Comparison of ENCODE assay signal across 13 mouse cellular contexts in genomic region chr9:61442951-61443630, GRCm38 (mm10).
A peak's percentile ranks its signal among the peaks of the same experiment; 100 is the strongest.
DNase-seq lines count a peak whose midpoint lies in the region; ATAC-seq and TF ChIP-seq lines count a peak whose summit lies in the region.
"Had no signal": no experiment of that assay in that cellular context is flagged by ENCODE, and none has a peak within 500 bp of the region (broad histone marks: within the 10 kb centered on the region; RNA-seq: fewer than 3 reads in every experiment).

No protein-coding gene starts in this region.

- peaks cover 36% of the 10 kb centered on the region for H3K4me1 ChIP-seq in midbrain, embryonic 12.5 days
- H3K4me1 ChIP-seq in midbrain, postnatal 0 days (ENCODE audit: insufficient read depth, low read length) = peaks cover 4% of the 10 kb centered on the region; the same call in 1 of the 2 replicates
- H3K4me1 ChIP-seq in kidney, embryonic 14.5 days (ENCODE audit: control insufficient read depth, insufficient read depth, low read length) = peaks cover 30% of the 10 kb centered on the region
- H3K4me1 ChIP-seq in intestine, postnatal 0 days (replicated peaks; ENCODE audit: control insufficient read depth, insufficient read depth, low read length) = no peaks in the 10 kb centered on the region
- H3K4me1 ChIP-seq: liver, embryonic 12.5 days had no signal

- no peaks in the 10 kb centered on the region for H3K36me3 ChIP-seq in midbrain, embryonic 12.5 days
- H3K36me3 ChIP-seq in midbrain, postnatal 0 days (ENCODE audit: insufficient read depth, low read length) = no peaks in the 10 kb centered on the region
- no peaks in the 10 kb centered on the region for H3K36me3 ChIP-seq in kidney, embryonic 14.5 days (ENCODE audit: control insufficient read depth, insufficient read depth, low read length)
- no peaks in the 10 kb centered on the region for H3K36me3 ChIP-seq in intestine, postnatal 0 days (ENCODE audit: control insufficient read depth, insufficient read depth)
- H3K36me3 ChIP-seq: liver, embryonic 12.5 days had no signal

- peak; percentile 61; the same call in 1 of the 2 replicates for ATAC-seq in midbrain, embryonic 12.5 days (ENCODE audit: low FRiP score, low read depth)
- no peak for ATAC-seq in midbrain, postnatal 0 days (ENCODE audit: low FRiP score)
- peak; percentile 65 for ATAC-seq in kidney, embryonic 14.5 days (ENCODE audit: low FRiP score, low TSS enrichment)
- no peak for ATAC-seq in intestine, postnatal 0 days
- ATAC-seq: liver, embryonic 12.5 days had no signal

- no peak overlapping the region for H3K4me2 ChIP-seq in midbrain, embryonic 12.5 days (replicated peaks)
- H3K4me2 ChIP-seq in midbrain, postnatal 0 days (ENCODE audit: low read depth, low read length, poor library complexity, severe bottlenecking) = no peak overlapping the region
- no peak overlapping the region for H3K4me2 ChIP-seq in kidney, embryonic 14.5 days (replicated peaks; ENCODE audit: low read depth, low read length)
- H3K4me2 ChIP-seq in intestine, postnatal 0 days (replicated peaks; ENCODE audit: low read depth) = no peak overlapping the region
- H3K4me2 ChIP-seq: liver, embryonic 12.5 days had no signal

- H3K27me3 ChIP-seq in midbrain, embryonic 12.5 days = peaks cover 12% of the 10 kb centered on the region; the same call in 1 of the 2 replicates
- H3K27me3 ChIP-seq in midbrain, postnatal 0 days (ENCODE audit: insufficient read depth, low read length) = 0 out of 2 replicates have a peak, but pooled peaks cover 7% of the 10 kb centered on the region
- no peaks in the 10 kb centered on the region for H3K27me3 ChIP-seq in kidney, embryonic 14.5 days (ENCODE audit: control insufficient read depth, insufficient read depth, low read length)
- 0 out of 2 replicates have a peak, but pooled peaks cover 4% of the 10 kb centered on the region for H3K27me3 ChIP-seq in intestine, postnatal 0 days (replicated peaks; ENCODE audit: control insufficient read depth, insufficient read depth, low read length)

- WGBS in midbrain, embryonic 12.5 days = 48% methylated on average over 5 of the region's 5 CpGs
- WGBS in midbrain, postnatal 0 days = 44% methylated on average over 5 of the region's 5 CpGs
- WGBS in kidney, embryonic 14.5 days = 32% methylated on average over 5 of the region's 5 CpGs
- 53% methylated on average over 5 of the region's 5 CpGs for WGBS in intestine, postnatal 0 days

- DNase-seq in gastrocnemius, adult 18-20 months (ENCODE audit: low spot score) = peak; percentile 59
- no peak for DNase-seq in gastrocnemius, postnatal 4 days (ENCODE audit: low spot score in 2 of 2)
- no peak for DNase-seq in midbrain, postnatal 0 days (ENCODE audit: low spot score)
- DNase-seq in retina, embryonic 14.5 days (ENCODE audit: low spot score) = peak; percentile 56
- no peak for DNase-seq in right cerebral cortex, adult 18-20 months
- DNase-seq: B cell, adult 2 months; cerebellum, postnatal 36 days; heart, postnatal 14 days; thymus, postnatal 36 days had no signal

- TF ChIP-seq CTCF in midbrain, postnatal 0 days (IDR thresholded peaks at IDR 0.05) = no peak
- no peak for TF ChIP-seq CTCF in intestine, postnatal 0 days (IDR thresholded peaks at IDR 0.05; ENCODE audit: low read depth)

- H3K9me3 ChIP-seq in midbrain, embryonic 12.5 days = no peaks in the 10 kb centered on the region
- H3K9me3 ChIP-seq in midbrain, postnatal 0 days (ENCODE audit: low read length) = no peaks in the 10 kb centered on the region
- no peaks in the 10 kb centered on the region for H3K9me3 ChIP-seq in kidney, embryonic 14.5 days (ENCODE audit: control insufficient read depth, low read length)
- no peaks in the 10 kb centered on the region for H3K9me3 ChIP-seq in intestine, postnatal 0 days (ENCODE audit: control insufficient read depth)
- H3K9me3 ChIP-seq: liver, embryonic 12.5 days had no signal

- H3K4me3 ChIP-seq in midbrain, embryonic 12.5 days = no peak overlapping the region
- H3K4me3 ChIP-seq in midbrain, postnatal 0 days (ENCODE audit: low read depth, low read length) = no peak overlapping the region
- H3K4me3 ChIP-seq in kidney, embryonic 14.5 days (ENCODE audit: low read length) = no peak overlapping the region
- H3K4me3 ChIP-seq in intestine, postnatal 0 days (ENCODE audit: low read depth, low read length) = no peak overlapping the region
- H3K4me3 ChIP-seq: liver, embryonic 12.5 days had no signal

- H3K9ac ChIP-seq in midbrain, embryonic 12.5 days (replicated peaks) = no peak overlapping the region
- H3K9ac ChIP-seq in midbrain, postnatal 0 days (replicated peaks; ENCODE audit: low read length, poor library complexity, severe bottlenecking) = no peak overlapping the region
- no peak overlapping the region for H3K9ac ChIP-seq in kidney, embryonic 14.5 days (ENCODE audit: low read depth, low read length)
- H3K9ac ChIP-seq in intestine, postnatal 0 days (ENCODE audit: low read depth, low read length) = no peak overlapping the region
- H3K9ac ChIP-seq: liver, embryonic 12.5 days had no signal

- H3K27ac ChIP-seq in midbrain, embryonic 12.5 days (replicated peaks) = 0 out of 2 replicates have a peak overlapping the region, but pooled peaks have one; percentile 8
- no peak overlapping the region for H3K27ac ChIP-seq in midbrain, postnatal 0 days (ENCODE audit: low read depth, low read length)
- no peak overlapping the region for H3K27ac ChIP-seq in kidney, embryonic 14.5 days (ENCODE audit: low read depth, low read length)
- no peak overlapping the region for H3K27ac ChIP-seq in intestine, postnatal 0 days (ENCODE audit: low read depth, low read length)
- H3K27ac ChIP-seq: liver, embryonic 12.5 days had no signal

Comparison
In these comparisons a context has a peak if more than half of its experiments do, and no peak if none do; other contexts are left out.
1. DNase-seq: peak in gastrocnemius, adult 18-20 months (single experiment) and retina, embryonic 14.5 days (single experiment); none in gastrocnemius, postnatal 4 days (0 of 2), midbrain, postnatal 0 days (single experiment) and right cerebral cortex, adult 18-20 months (single experiment).
2. ATAC-seq: peak in midbrain, embryonic 12.5 days (single experiment) and kidney, embryonic 14.5 days (single experiment); none in midbrain, postnatal 0 days (single experiment) and intestine, postnatal 0 days (single experiment).